In the genomic region with DNA sequence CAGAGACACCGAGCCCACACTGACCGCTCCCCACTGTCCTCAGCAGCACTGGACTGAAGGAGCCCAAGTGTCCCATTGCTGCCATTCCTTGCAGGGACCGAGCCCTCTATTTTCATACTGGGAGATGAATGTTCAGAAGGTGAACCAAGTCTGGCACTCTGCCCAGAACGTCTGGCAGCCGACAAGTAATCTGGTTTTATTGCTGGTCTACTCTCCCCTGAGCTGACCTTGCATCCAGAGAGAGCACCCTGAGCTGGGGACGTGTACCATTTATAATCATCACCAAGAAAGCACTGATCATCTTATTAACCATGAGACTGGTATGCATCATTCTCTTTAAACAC, we compare ENCODE assay signal across 10 mouse cellular contexts.
DNase-seq lines count a peak whose midpoint lies in the region; ATAC-seq and TF ChIP-seq lines count a peak whose summit lies in the region.
"Had no signal": no experiment of that assay in that cellular context is flagged by ENCODE, and none has a peak within 500 bp of the region (broad histone marks: within the 10 kb centered on the region; RNA-seq: fewer than 3 reads in every experiment).

No protein-coding gene starts in this region.

- ATAC-seq in kidney, embryonic 16.5 days (ENCODE audit: low FRiP score, low TSS enrichment), result no peak
- ATAC-seq in forebrain, postnatal 0 days, result no peak
- 0 out of 2 replicates have a peak, but pooled peaks have one; percentile 20 for ATAC-seq in hindbrain, embryonic 16.5 days

- H3K27me3 ChIP-seq in kidney, embryonic 16.5 days (ENCODE audit: insufficient read depth, low read length), result no peaks in the 10 kb centered on the region
- no peaks in the 10 kb centered on the region for H3K27me3 ChIP-seq in forebrain, postnatal 0 days (ENCODE audit: insufficient read depth, low read length)
- no peaks in the 10 kb centered on the region for H3K27me3 ChIP-seq in hindbrain, embryonic 16.5 days (replicated peaks; ENCODE audit: control insufficient read depth, insufficient read depth, low read length)
- H3K27me3 ChIP-seq: embryonic facial prominence, embryonic 13.5 days; lung, embryonic 15.5 days had no signal

- 43% methylated on average over 6 of the region's 6 CpGs for WGBS in kidney, embryonic 16.5 days
- 32% methylated on average over 6 of the region's 6 CpGs for WGBS in forebrain, postnatal 0 days
- 28% methylated on average over 6 of the region's 6 CpGs for WGBS in hindbrain, embryonic 16.5 days

- H3K36me3 ChIP-seq in kidney, embryonic 16.5 days (ENCODE audit: insufficient read depth, low read length), result no peaks in the 10 kb centered on the region
- H3K36me3 ChIP-seq in forebrain, postnatal 0 days (ENCODE audit: insufficient read depth), result no peaks in the 10 kb centered on the region
- H3K36me3 ChIP-seq in hindbrain, embryonic 16.5 days (ENCODE audit: control insufficient read depth, insufficient read depth, low read length), result no peaks in the 10 kb centered on the region
- H3K36me3 ChIP-seq: embryonic facial prominence, embryonic 13.5 days; lung, embryonic 15.5 days had no signal

- no peak for TF ChIP-seq CTCF in forebrain, postnatal 0 days (IDR thresholded peaks at IDR 0.05; ENCODE audit: low read depth)

- peak; percentile 69 for DNase-seq in kidney, adult 11 months
- DNase-seq in adrenal gland, adult 18-20 months (ENCODE audit: low spot score in 2 of 2), result peak; percentile 38 to 55
- peak; percentile 19 for DNase-seq in forebrain, postnatal 0 days
- DNase-seq in lung, postnatal 4 days, result peak; percentile 32 to 60
- DNase-seq in yolk sac, embryonic 10.5 days (ENCODE audit: low spot score), result no peak
- no peak for DNase-seq in embryo, embryonic 10.5 days (ENCODE audit: low spot score)

- H3K4me3 ChIP-seq in kidney, embryonic 16.5 days (ENCODE audit: low read length), result no peak overlapping the region
- no peak overlapping the region for H3K4me3 ChIP-seq in forebrain, postnatal 0 days (ENCODE audit: low read depth, low read length)
- H3K4me3 ChIP-seq in hindbrain, embryonic 16.5 days (ENCODE audit: low read length), result no peak overlapping the region
- H3K4me3 ChIP-seq: embryonic facial prominence, embryonic 13.5 days; lung, embryonic 15.5 days had no signal

- no peak overlapping the region for H3K27ac ChIP-seq in kidney, embryonic 16.5 days (ENCODE audit: low read length)
- H3K27ac ChIP-seq in forebrain, postnatal 0 days (ENCODE audit: low read depth, low read length), result 0 out of 2 replicates have a peak overlapping the region, but pooled peaks have one; percentile 15
- no peak overlapping the region for H3K27ac ChIP-seq in hindbrain, embryonic 16.5 days (ENCODE audit: low read depth, low read length)
- H3K27ac ChIP-seq: embryonic facial prominence, embryonic 13.5 days had no signal

- H3K4me1 ChIP-seq in kidney, embryonic 16.5 days (ENCODE audit: insufficient read depth, low read length), result no peaks in the 10 kb centered on the region
- H3K4me1 ChIP-seq in forebrain, postnatal 0 days (ENCODE audit: insufficient read depth), result peaks cover 19% of the 10 kb centered on the region
- peaks cover 14% of the 10 kb centered on the region for H3K4me1 ChIP-seq in hindbrain, embryonic 16.5 days (ENCODE audit: control insufficient read depth, insufficient read depth, low read depth, low read length)

- no peak overlapping the region for H3K4me2 ChIP-seq in kidney, embryonic 16.5 days (replicated peaks; ENCODE audit: low read depth, low read length)
- H3K4me2 ChIP-seq in forebrain, postnatal 0 days (ENCODE audit: low read depth), result no peak overlapping the region
- H3K4me2 ChIP-seq in hindbrain, embryonic 16.5 days (ENCODE audit: low read length), result no peak overlapping the region
- H3K4me2 ChIP-seq: embryonic facial prominence, embryonic 13.5 days; lung, embryonic 15.5 days had no signal

- no peaks in the 10 kb centered on the region for H3K9me3 ChIP-seq in kidney, embryonic 16.5 days (ENCODE audit: low read length)
- no peaks in the 10 kb centered on the region for H3K9me3 ChIP-seq in forebrain, postnatal 0 days (ENCODE audit: low read length)
- H3K9me3 ChIP-seq in hindbrain, embryonic 16.5 days (ENCODE audit: control insufficient read depth, low read length), result no peaks in the 10 kb centered on the region
- H3K9me3 ChIP-seq: embryonic facial prominence, embryonic 13.5 days; lung, embryonic 15.5 days had no signal

- H3K9ac ChIP-seq in kidney, embryonic 16.5 days (replicated peaks; ENCODE audit: low read length), result no peak overlapping the region
- H3K9ac ChIP-seq in forebrain, postnatal 0 days, result no peak overlapping the region
- H3K9ac ChIP-seq in hindbrain, embryonic 16.5 days (ENCODE audit: low read depth, low read length), result no peak overlapping the region
- H3K9ac ChIP-seq: embryonic facial prominence, embryonic 13.5 days; lung, embryonic 15.5 days had no signal

Comparison
In these comparisons a context has a peak if more than half of its experiments do, and no peak if none do; other contexts are left out.
1. DNase-seq: peak in kidney, adult 11 months (single experiment), adrenal gland, adult 18-20 months (2 of 2), forebrain, postnatal 0 days (single experiment) and lung, postnatal 4 days (2 of 2); none in yolk sac, embryonic 10.5 days (single experiment) and embryo, embryonic 10.5 days (single experiment).